Mouse (Mus musculus) bone marrow macrophage, adult 2 months (primary cell): ENCODE data around the gene Fbxl19.

Source experiments
- CTCF ChIP-seq: IDR thresholded peaks from 2 replicates; pipeline ENCODE4 v1.5.1; 2012; ENCODE audit warnings: low read depth, mild to moderate bottlenecking, low read length, moderate library complexity
- POLR2A ChIP-seq: IDR thresholded peaks from 2 replicates; pipeline ENCODE4 v1.6.1; 2012; ENCODE audit warnings: mild to moderate bottlenecking, low read depth, low read length, borderline replicate concordance

GRCm38 (mm10) chr7:127772080-127772479, 27.7 kb downstream of the Fbxl19 start:
- TF ChIP-seq POLR2A (no peak), CTCF (no peak)
